In the genomic region with DNA sequence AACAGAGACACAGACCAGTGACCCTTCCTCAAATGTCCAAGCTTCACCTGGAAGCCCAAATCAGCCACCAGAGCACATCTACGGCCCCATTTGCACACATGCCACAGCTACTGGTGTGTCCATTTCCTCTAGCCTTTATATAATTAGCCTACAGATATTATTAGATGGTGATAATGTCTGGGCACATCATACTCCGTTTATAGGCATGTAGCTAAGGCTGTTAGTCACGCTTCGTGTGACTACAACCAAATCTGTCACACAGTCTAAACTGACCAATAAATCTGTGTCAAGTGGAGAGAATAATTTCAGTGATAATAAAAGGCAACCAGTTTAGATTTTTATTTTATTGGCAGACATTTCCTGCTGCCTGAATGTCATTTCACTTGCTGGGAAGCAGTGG, we compare ENCODE assay signal across 16 mouse cellular contexts.
A peak's percentile ranks its signal among the peaks of the same experiment; 100 is the strongest.
DNase-seq lines count a peak whose midpoint lies in the region; ATAC-seq and TF ChIP-seq lines count a peak whose summit lies in the region.
"Had no signal": no experiment of that assay in that cellular context is flagged by ENCODE, and none has a peak within 500 bp of the region (broad histone marks: within the 10 kb centered on the region; RNA-seq: fewer than 3 reads in every experiment).

No protein-coding gene starts in this region.

- no peaks in the 10 kb centered on the region for H3K27me3 ChIP-seq in heart, embryonic 12.5 days (replicated peaks)
- H3K27me3 ChIP-seq in hindbrain, embryonic 16.5 days (replicated peaks; ENCODE audit: control insufficient read depth, insufficient read depth, low read length): no peaks in the 10 kb centered on the region
- H3K27me3 ChIP-seq in neural tube, embryonic 14.5 days (ENCODE audit: control insufficient read depth, insufficient read depth, low read length): no peaks in the 10 kb centered on the region
- H3K27me3 ChIP-seq: embryonic facial prominence, embryonic 15.5 days; heart, embryonic 13.5 days had no signal

- no peaks in the 10 kb centered on the region for H3K36me3 ChIP-seq in heart, embryonic 12.5 days
- no peaks in the 10 kb centered on the region for H3K36me3 ChIP-seq in hindbrain, embryonic 16.5 days (ENCODE audit: control insufficient read depth, insufficient read depth, low read length)
- H3K36me3 ChIP-seq in neural tube, embryonic 14.5 days (ENCODE audit: control insufficient read depth, insufficient read depth, low read length): no peaks in the 10 kb centered on the region
- H3K36me3 ChIP-seq: embryonic facial prominence, embryonic 15.5 days; heart, embryonic 13.5 days had no signal

- H3K4me1 ChIP-seq in heart, embryonic 12.5 days (replicated peaks): peaks cover 11% of the 10 kb centered on the region
- peaks cover 10% of the 10 kb centered on the region for H3K4me1 ChIP-seq in hindbrain, embryonic 16.5 days (ENCODE audit: control insufficient read depth, insufficient read depth, low read depth, low read length)
- no peaks in the 10 kb centered on the region; the same call in 1 of the 2 replicates for H3K4me1 ChIP-seq in neural tube, embryonic 14.5 days (ENCODE audit: control insufficient read depth, insufficient read depth, low read length)

- TF ChIP-seq CTCF in layer of hippocampus, adult 2 months (conservative IDR thresholded peaks at IDR 0.05): no peak

- no peak overlapping the region for H3K4me2 ChIP-seq in heart, embryonic 12.5 days
- no peak overlapping the region for H3K4me2 ChIP-seq in hindbrain, embryonic 16.5 days (ENCODE audit: low read length)
- H3K4me2 ChIP-seq in neural tube, embryonic 14.5 days (ENCODE audit: low read depth, low read length): no peak overlapping the region
- H3K4me2 ChIP-seq: embryonic facial prominence, embryonic 15.5 days; heart, embryonic 13.5 days had no signal

- no peak overlapping the region for H3K27ac ChIP-seq in heart, embryonic 12.5 days (ENCODE audit: poor library complexity, severe bottlenecking)
- H3K27ac ChIP-seq in layer of hippocampus, adult 2 months: peak overlapping the region; percentile 80
- peak overlapping the region; percentile 37 for H3K27ac ChIP-seq in hindbrain, embryonic 16.5 days (ENCODE audit: low read depth, low read length)
- no peak overlapping the region for H3K27ac ChIP-seq in neural tube, embryonic 14.5 days (ENCODE audit: low read depth, low read length)
- H3K27ac ChIP-seq: embryonic facial prominence, embryonic 15.5 days; heart, embryonic 13.5 days; kidney, postnatal 0 days had no signal

- no peaks in the 10 kb centered on the region for H3K9me3 ChIP-seq in heart, embryonic 12.5 days (replicated peaks)
- H3K9me3 ChIP-seq in hindbrain, embryonic 16.5 days (ENCODE audit: control insufficient read depth, low read length): no peaks in the 10 kb centered on the region
- no peaks in the 10 kb centered on the region for H3K9me3 ChIP-seq in neural tube, embryonic 14.5 days (ENCODE audit: control insufficient read depth, low read length)
- H3K9me3 ChIP-seq: embryonic facial prominence, embryonic 15.5 days; heart, embryonic 13.5 days had no signal

- peak; percentile 59 for DNase-seq in heart, adult 11 months
- DNase-seq in layer of hippocampus, adult 2 months (ENCODE audit: low spot score in 2 of 2): no peak
- no peak for DNase-seq in layer of hippocampus, adult 8-10 months (ENCODE audit: low spot score in 2 of 2)
- DNase-seq in MN1 (ENCODE audit: low spot score): no peak
- DNase-seq: adrenal gland, postnatal 36 days; gastrocnemius, postnatal 36 days; kidney, adult 2 months; thymus, postnatal 14 days had no signal

- no peak overlapping the region for H3K9ac ChIP-seq in heart, embryonic 12.5 days
- H3K9ac ChIP-seq in hindbrain, embryonic 16.5 days (ENCODE audit: low read depth, low read length): no peak overlapping the region
- H3K9ac ChIP-seq in neural tube, embryonic 14.5 days (replicated peaks; ENCODE audit: low read depth, low read length): no peak overlapping the region
- H3K9ac ChIP-seq: embryonic facial prominence, embryonic 15.5 days; heart, embryonic 13.5 days had no signal

- ATAC-seq in heart, embryonic 12.5 days (ENCODE audit: insufficient number of reproducible peaks, low FRiP score): no peak
- peak; percentile 32; the same call in 1 of the 2 replicates for ATAC-seq in hindbrain, embryonic 16.5 days
- ATAC-seq in neural tube, embryonic 14.5 days (ENCODE audit: low read depth): peak; percentile 78
- ATAC-seq: CD4-positive, CD25-positive, alpha-beta regulatory T cell, adult 4 months; lung, postnatal 0 days had no signal

- no peak overlapping the region for H3K4me3 ChIP-seq in heart, embryonic 12.5 days
- H3K4me3 ChIP-seq in layer of hippocampus, adult 2 months: no peak overlapping the region
- no peak overlapping the region for H3K4me3 ChIP-seq in hindbrain, embryonic 16.5 days (ENCODE audit: low read length)
- H3K4me3 ChIP-seq in neural tube, embryonic 14.5 days (ENCODE audit: low read depth, low read length): no peak overlapping the region
- H3K4me3 ChIP-seq: embryonic facial prominence, embryonic 15.5 days; heart, embryonic 13.5 days had no signal

- 88% methylated on average over 4 of the region's 4 CpGs for WGBS in heart, embryonic 12.5 days
- 47% methylated on average over 4 of the region's 4 CpGs for WGBS in hindbrain, embryonic 16.5 days
- 43% methylated on average over 4 of the region's 4 CpGs for WGBS in neural tube, embryonic 14.5 days

Comparison
In these comparisons a context has a peak if more than half of its experiments do, and no peak if none do; other contexts are left out.
1. H3K27ac ChIP-seq: peak in layer of hippocampus, adult 2 months (single experiment) and hindbrain, embryonic 16.5 days (single experiment); none in heart, embryonic 12.5 days (single experiment) and neural tube, embryonic 14.5 days (single experiment).